Mouse (Mus musculus) urinary bladder, postnatal 4 days (tissue): ENCODE measurements at regions not wholly inside any gene's neighbourhood (a gene's known extent, or its start where the extent isn't known, plus 50 kb on each side); places are given as distances from the start of the nearest gene placed in this dataset.

Experiments used
- DNase-seq, 2 experiments: peaks; one replicate each; pipeline ENCODE4 v3.0.0; 2021 to 2022; ENCODE audit warnings: low spot score in 2 of 2

DNA sequence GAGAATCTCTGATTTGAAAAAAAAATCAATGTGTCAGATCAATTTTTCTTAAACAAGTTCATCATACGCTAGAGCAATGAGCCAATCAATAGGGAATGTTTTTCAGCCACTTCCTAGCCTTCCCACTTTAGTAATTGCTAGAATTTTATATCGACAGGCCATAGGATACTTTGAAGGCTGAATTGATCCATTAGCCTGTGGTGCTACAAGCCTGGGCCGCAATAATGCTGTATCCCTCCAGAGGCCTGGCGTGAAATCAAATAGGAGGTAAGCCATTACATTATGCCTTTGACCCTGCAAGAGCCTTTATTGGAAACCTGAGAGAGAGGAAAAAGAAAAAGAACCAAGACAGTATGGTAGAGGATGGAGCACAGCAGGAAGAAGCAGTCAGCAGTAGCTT lies 53.7 kb upstream of the Gm11232 start:
- no peak for DNase-seq

DNA sequence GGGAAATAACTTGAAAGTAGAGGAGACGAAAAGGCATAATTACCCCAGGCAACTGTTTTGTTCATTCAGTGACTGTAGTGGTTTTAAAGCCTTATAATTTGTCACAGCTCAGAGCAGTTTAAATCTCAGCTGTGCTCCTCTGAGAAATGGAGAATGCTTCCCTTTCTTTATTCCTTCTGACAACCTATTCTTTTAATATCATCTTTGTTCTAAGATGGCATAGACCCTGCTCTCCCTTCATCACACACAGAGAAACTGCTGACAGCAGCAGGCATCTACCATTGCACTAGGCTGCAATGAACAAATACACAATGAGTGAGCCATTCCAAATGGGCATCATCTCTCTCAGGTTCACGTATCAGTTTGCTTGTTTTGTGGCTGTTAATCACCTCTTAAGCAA lies 50.5 kb upstream of the Gm11232 start:
- DNase-seq: no peak
